ENCODE assay signal across 8 mouse cellular contexts in the genomic region with DNA sequence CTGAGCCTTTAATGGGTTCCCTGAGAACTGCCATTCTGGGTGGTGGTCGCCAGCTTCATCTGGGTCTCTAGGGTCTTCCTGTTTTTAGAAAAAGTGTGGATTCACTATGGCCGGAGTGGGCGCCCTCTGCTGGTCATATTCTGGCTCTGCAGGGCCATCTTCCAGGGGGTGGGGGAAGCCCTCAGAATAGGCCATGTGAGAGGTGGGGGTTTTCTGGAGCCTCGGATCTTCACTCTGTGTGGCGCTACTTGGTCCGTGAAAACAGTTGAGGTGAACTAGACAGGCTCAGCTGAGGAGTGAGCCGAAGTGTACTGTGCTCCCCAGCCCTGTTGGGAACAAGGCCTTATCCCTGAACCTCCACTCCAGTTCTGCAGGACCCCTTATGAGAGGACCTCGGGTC. TPM values are rescaled to one million over a fixed set of nuclear protein-coding genes. Genes with fewer than 3 reads are reported as not detected.
DNase-seq lines count a peak whose midpoint lies in the region; ATAC-seq and TF ChIP-seq lines count a peak whose summit lies in the region.

No protein-coding gene starts in this region.

- H3K4me2 ChIP-seq in heart, embryonic 11.5 days, result peak overlapping the region; percentile 54
- H3K4me2 ChIP-seq in embryonic facial prominence, embryonic 13.5 days, result peak overlapping the region; percentile 59
- peak overlapping the region; percentile 37; the same call in 1 of the 2 replicates for H3K4me2 ChIP-seq in lung, postnatal 0 days (replicated peaks; ENCODE audit: low read depth, low read length)

- H3K27me3 ChIP-seq in heart, embryonic 11.5 days (ENCODE audit: control insufficient read depth, insufficient read depth, low read length), result peaks cover 30% of the 10 kb centered on the region
- peaks cover 15% of the 10 kb centered on the region for H3K27me3 ChIP-seq in embryonic facial prominence, embryonic 13.5 days
- H3K27me3 ChIP-seq in lung, postnatal 0 days (replicated peaks; ENCODE audit: insufficient read depth, low read length), result 0 out of 2 replicates have a peak, but pooled peaks cover 4% of the 10 kb centered on the region

- 0 out of 2 replicates have a peak overlapping the region, but pooled peaks have one; percentile 6 for H3K27ac ChIP-seq in heart, embryonic 11.5 days (ENCODE audit: low read depth, low read length)
- H3K27ac ChIP-seq in embryonic facial prominence, embryonic 13.5 days, result peak overlapping the region; percentile 72
- no peak overlapping the region for H3K27ac ChIP-seq in lung, postnatal 0 days (ENCODE audit: low read length)

- H3K9me3 ChIP-seq in heart, embryonic 11.5 days (replicated peaks; ENCODE audit: control insufficient read depth, low read length), result no peaks in the 10 kb centered on the region
- no peaks in the 10 kb centered on the region for H3K9me3 ChIP-seq in embryonic facial prominence, embryonic 13.5 days
- no peaks in the 10 kb centered on the region for H3K9me3 ChIP-seq in lung, postnatal 0 days (ENCODE audit: low read length)

- no peak overlapping the region; the same call in 1 of the 2 replicates for H3K9ac ChIP-seq in heart, embryonic 11.5 days (ENCODE audit: low read depth, low read length)
- H3K9ac ChIP-seq in embryonic facial prominence, embryonic 13.5 days, result 0 out of 2 replicates have a peak overlapping the region, but pooled peaks have one; percentile 63
- H3K9ac ChIP-seq in lung, postnatal 0 days (replicated peaks; ENCODE audit: low read depth), result no peak overlapping the region

- no peak for TF ChIP-seq EP300 in lung, postnatal 0 days (IDR thresholded peaks at IDR 0.05)

- no peaks in the 10 kb centered on the region for H3K36me3 ChIP-seq in heart, embryonic 11.5 days (ENCODE audit: control insufficient read depth, insufficient read depth, low read length)
- no peaks in the 10 kb centered on the region for H3K36me3 ChIP-seq in embryonic facial prominence, embryonic 13.5 days
- no peaks in the 10 kb centered on the region for H3K36me3 ChIP-seq in lung, postnatal 0 days (ENCODE audit: insufficient read depth, low read length)

- DNase-seq in heart, adult 9 months (ENCODE audit: low spot score in 2 of 2), result no peak
- peak; percentile 81 for DNase-seq in ZHBTc4 (ENCODE audit: low read depth, low spot score)
- peak; percentile 86 for DNase-seq in induced T-regulatory cell, adult 2 months (ENCODE audit: low read depth)
- peak; percentile 31 for DNase-seq in lung, postnatal 0 days (ENCODE audit: low spot score)
- peak; percentile 84 for DNase-seq in retina, embryonic 14.5 days (ENCODE audit: low spot score)
- no peak for DNase-seq in right cerebral cortex, postnatal 10 days (ENCODE audit: low spot score in 2 of 2)

- H3K4me3 ChIP-seq in heart, embryonic 11.5 days (ENCODE audit: low read depth, low read length), result no peak overlapping the region; the same call in 1 of the 2 replicates
- H3K4me3 ChIP-seq in embryonic facial prominence, embryonic 13.5 days, result peak overlapping the region; percentile 31
- no peak overlapping the region for H3K4me3 ChIP-seq in lung, postnatal 0 days (ENCODE audit: low read depth, low read length)

- ATAC-seq in heart, embryonic 11.5 days (replicated peaks; ENCODE audit: insufficient number of reproducible peaks, low FRiP score, low TSS enrichment), result 0 out of 2 replicates have a peak, but pooled peaks have one; percentile 32
- peak; percentile 34; the same call in 1 of the 2 replicates for ATAC-seq in embryonic facial prominence, embryonic 13.5 days (ENCODE audit: insufficient number of reproducible peaks, insufficient read depth, low FRiP score, low TSS enrichment, low read depth)
- ATAC-seq in lung, postnatal 0 days, result no peak

- TF ChIP-seq CTCF in lung, postnatal 0 days (IDR thresholded peaks at IDR 0.05), result peak; percentile 79

- H3K4me1 ChIP-seq in heart, embryonic 11.5 days (ENCODE audit: control insufficient read depth, insufficient read depth, low read length), result peaks cover 25% of the 10 kb centered on the region
- H3K4me1 ChIP-seq in embryonic facial prominence, embryonic 13.5 days, result peaks cover 48% of the 10 kb centered on the region
- H3K4me1 ChIP-seq in lung, postnatal 0 days (ENCODE audit: insufficient read depth, low read depth, low read length), result peaks cover 8% of the 10 kb centered on the region; the same call in 1 of the 2 replicates

- WGBS in heart, embryonic 11.5 days (ENCODE audit: insufficient replicate concordance), result 5% methylated on average over 8 of the region's 8 CpGs
- 2% methylated on average over 8 of the region's 8 CpGs for WGBS in embryonic facial prominence, embryonic 13.5 days
- WGBS in lung, postnatal 0 days, result 2% methylated on average over 8 of the region's 8 CpGs

RNA-seq across cellular contexts. Expression of gene Fndc5, which starts 6.7 kb away (rescaled TPM):
- polyA plus RNA-seq in heart, embryonic 11.5 days (2014; fragmentation: Nextera tagmentation; extraction: Ambion mirVana), result 5.3 and 5.4 TPM in 2 replicates
- polyA plus RNA-seq in embryonic facial prominence, embryonic 13.5 days (2015; fragmentation: Nextera tagmentation; extraction: Ambion mirVana), result 4.7 and 4.8 TPM in 2 replicates
- 7.6 and 9.7 TPM in 2 replicates for polyA plus RNA-seq in lung, postnatal 0 days (2015; fragmentation: Nextera tagmentation; extraction: Ambion mirVana)

RNA-seq across cellular contexts. Expression of gene Hpca, which starts 8.3 kb away (rescaled TPM):
- polyA plus RNA-seq in heart, embryonic 11.5 days (2014; fragmentation: Nextera tagmentation; extraction: Ambion mirVana), result 1.7 and 2.3 TPM in 2 replicates
- 2.7 and 3.1 TPM in 2 replicates for polyA plus RNA-seq in embryonic facial prominence, embryonic 13.5 days (2015; fragmentation: Nextera tagmentation; extraction: Ambion mirVana)
- polyA plus RNA-seq in lung, postnatal 0 days (2015; fragmentation: Nextera tagmentation; extraction: Ambion mirVana), result 0.51 and 1.1 TPM in 2 replicates

RNA-seq across cellular contexts. Expression of gene Tmem54, which starts 24.8 kb away (rescaled TPM):
- 0.30 and 0.66 TPM in 2 replicates for polyA plus RNA-seq in heart, embryonic 11.5 days (2014; fragmentation: Nextera tagmentation; extraction: Ambion mirVana)
- polyA plus RNA-seq in embryonic facial prominence, embryonic 13.5 days (2015; fragmentation: Nextera tagmentation; extraction: Ambion mirVana), result 10.6 and 11.3 TPM in 2 replicates
- polyA plus RNA-seq in lung, postnatal 0 days (2015; fragmentation: Nextera tagmentation; extraction: Ambion mirVana), result 2.4 and 2.9 TPM in 2 replicates

RNA-seq across cellular contexts. Expression of gene S100pbp, which starts 59.4 kb away (rescaled TPM):
- polyA plus RNA-seq in heart, embryonic 11.5 days (2014; fragmentation: Nextera tagmentation; extraction: Ambion mirVana), result 18.6 and 18.7 TPM in 2 replicates
- 25.4 and 25.5 TPM in 2 replicates for polyA plus RNA-seq in embryonic facial prominence, embryonic 13.5 days (2015; fragmentation: Nextera tagmentation; extraction: Ambion mirVana)
- 7.3 and 7.5 TPM in 2 replicates for polyA plus RNA-seq in lung, postnatal 0 days (2015; fragmentation: Nextera tagmentation; extraction: Ambion mirVana)

RNA-seq across cellular contexts. Expression of gene Yars, which starts 59.4 kb away (rescaled TPM):
- 54.9 and 55.4 TPM in 2 replicates for polyA plus RNA-seq in heart, embryonic 11.5 days (2014; fragmentation: Nextera tagmentation; extraction: Ambion mirVana)
- polyA plus RNA-seq in embryonic facial prominence, embryonic 13.5 days (2015; fragmentation: Nextera tagmentation; extraction: Ambion mirVana), result 80.0 and 84.5 TPM in 2 replicates
- polyA plus RNA-seq in lung, postnatal 0 days (2015; fragmentation: Nextera tagmentation; extraction: Ambion mirVana), result 26.4 and 27.1 TPM in 2 replicates

Comparison
In these comparisons a context has a peak if more than half of its experiments do, and no peak if none do; other contexts are left out.
1. DNase-seq: peak in ZHBTc4 (single experiment), induced T-regulatory cell, adult 2 months (single experiment), lung, postnatal 0 days (single experiment) and retina, embryonic 14.5 days (single experiment); none in heart, adult 9 months (0 of 2) and right cerebral cortex, postnatal 10 days (0 of 2).
2. Peak in every context shown above with its lines, with median percentiles within 50 percentile points of each other: H3K4me2 ChIP-seq.